Mouse (Mus musculus): Measurements from ENCODE around the gene Mylk2.

GRCm38 (mm10) chr2:152947098-152947497 is 35.9 kb downstream of the Mylk2 start:
- TF ChIP-seq GATA1 (IDR thresholded peaks at IDR 0.05; ENCODE audit: borderline replicate concordance, low read length) (no peak), CTCF (IDR thresholded peaks at IDR 0.05; ENCODE audit: low read depth, low read length) (no peak), POLR2AphosphoS5 (IDR thresholded peaks at IDR 0.05; ENCODE audit: insufficient replicate concordance, low read depth, low read length) (no peak), TAL1 (conservative IDR thresholded peaks at IDR 0.05; ENCODE audit: low read depth, low read length) (no peak), GATA2 (IDR thresholded peaks at IDR 0.05; ENCODE audit: borderline replicate concordance, low read depth, low read length) (no peak)

All from G1E (cell line).